Comparison of ENCODE assay signal across 8 mouse cellular contexts in genomic region chr11:119186989-119187799, GRCm38 (mm10). TPM values are rescaled to one million over a fixed set of nuclear protein-coding genes. Genes with fewer than 3 reads are reported as not detected.
DNase-seq lines count a peak whose midpoint lies in the region; ATAC-seq and TF ChIP-seq lines count a peak whose summit lies in the region.

No protein-coding gene starts in this region.

- peaks cover 4% of the 10 kb centered on the region; the same call in 1 of the 2 replicates for H3K4me1 ChIP-seq in intestine, postnatal 0 days (replicated peaks; ENCODE audit: control insufficient read depth, insufficient read depth, low read length)
- H3K4me1 ChIP-seq in limb, embryonic 13.5 days = peaks cover 61% of the 10 kb centered on the region

- H3K4me2 ChIP-seq in intestine, postnatal 0 days (replicated peaks; ENCODE audit: low read depth) = 0 out of 2 replicates have a peak overlapping the region, but pooled peaks have one; percentile 17
- no peak overlapping the region; the same call in 1 of the 2 replicates for H3K4me2 ChIP-seq in limb, embryonic 13.5 days (replicated peaks)
- H3K4me2 ChIP-seq in myocyte (ENCODE audit: low read depth) = peak overlapping the region; percentile 89

- 40% methylated on average over 25 of the region's 25 CpGs for WGBS in intestine, postnatal 0 days
- WGBS in limb, embryonic 13.5 days = 46% methylated on average over 25 of the region's 25 CpGs

- no peaks in the 10 kb centered on the region for H3K9me3 ChIP-seq in intestine, postnatal 0 days (ENCODE audit: control insufficient read depth)
- H3K9me3 ChIP-seq in limb, embryonic 13.5 days = no peaks in the 10 kb centered on the region

- H3K4me3 ChIP-seq in intestine, postnatal 0 days (ENCODE audit: low read depth, low read length) = no peak overlapping the region
- no peak overlapping the region for H3K4me3 ChIP-seq in limb, embryonic 13.5 days
- H3K4me3 ChIP-seq in myocyte = no peak overlapping the region

- no peak overlapping the region for H3ac ChIP-seq in myocyte (ENCODE audit: control insufficient read depth, insufficient read length)

- no peaks in the 10 kb centered on the region for H3K79me2 ChIP-seq in myocyte (ENCODE audit: control insufficient read depth, insufficient read depth)

- peak; percentile 85 for TF ChIP-seq CTCF in intestine, postnatal 0 days (IDR thresholded peaks at IDR 0.05; ENCODE audit: low read depth)

- DNase-seq in 3134 (ENCODE audit: extremely low read depth, insufficient read length, low spot score) (peak; percentile 67), R1 (ENCODE audit: low read depth, low spot score) (peak; percentile 63)
- peak; percentile 64 to 85 for DNase-seq in cerebellum, postnatal 4 days (ENCODE audit: low spot score in 2 of 2)
- DNase-seq in gastrocnemius, postnatal 14 days = peak; percentile 62
- peak; percentile 59 to 86 for DNase-seq in spleen, postnatal 4 days (ENCODE audit: low spot score in 2 of 2)

- peak overlapping the region; percentile 61 for H3K27ac ChIP-seq in intestine, postnatal 0 days (ENCODE audit: low read depth, low read length)
- no peak overlapping the region for H3K27ac ChIP-seq in limb, embryonic 13.5 days

- ATAC-seq in intestine, postnatal 0 days = 0 out of 2 replicates have a peak, but pooled peaks have one; percentile 18
- no peak for ATAC-seq in limb, embryonic 13.5 days (ENCODE audit: low FRiP score, low read depth)

- H3K27me3 ChIP-seq in intestine, postnatal 0 days (replicated peaks; ENCODE audit: control insufficient read depth, insufficient read depth, low read length) = no peaks in the 10 kb centered on the region
- no peaks in the 10 kb centered on the region for H3K27me3 ChIP-seq in limb, embryonic 13.5 days
- no peaks in the 10 kb centered on the region for H3K27me3 ChIP-seq in myocyte (ENCODE audit: control insufficient read depth, insufficient read depth, insufficient read length)

- no peak overlapping the region for H3K9ac ChIP-seq in intestine, postnatal 0 days (ENCODE audit: low read depth, low read length)
- H3K9ac ChIP-seq in limb, embryonic 13.5 days = peak overlapping the region; percentile 31; the same call in 1 of the 2 replicates

- intact Hi-C loops in gastrocnemius, postnatal 14 days (cut with DNase I; ENCODE audit: low total_unique reads) = loop anchor here (10.0 kb wide), 1 partner anchor 102 kb away; the partner anchor contains the start of gene Cbx4

- H3K36me3 ChIP-seq in intestine, postnatal 0 days (ENCODE audit: control insufficient read depth, insufficient read depth) = no peaks in the 10 kb centered on the region
- H3K36me3 ChIP-seq in limb, embryonic 13.5 days = peaks cover 6% of the 10 kb centered on the region; the same call in 1 of the 2 replicates
- H3K36me3 ChIP-seq in myocyte (ENCODE audit: control insufficient read depth, insufficient read depth) = no peaks in the 10 kb centered on the region

- TF ChIP-seq POLR2A in myocyte (IDR thresholded peaks at IDR 0.05; ENCODE audit: insufficient read length, low read depth) = peak; percentile 40

TF ChIP-seq in myocyte, 11 proteins besides CTCF, POLR2A, EP300 and RAD21:
- TF ChIP-seq SRF (IDR thresholded peaks at IDR 0.05; ENCODE audit: control insufficient read depth, insufficient read length, low read depth) = no peak
- TF ChIP-seq MAX (IDR thresholded peaks at IDR 0.05; ENCODE audit: low read depth) = no peak
- no peak for TF ChIP-seq TCF3 (IDR thresholded peaks at IDR 0.05; ENCODE audit: insufficient read length, low read depth)
- TF ChIP-seq MYOD1 (IDR thresholded peaks at IDR 0.05; ENCODE audit: control insufficient read depth in 1 of 3, insufficient read length in 2 of 3, low read depth in 2 of 3) = peak in 2 of 3 experiments; percentile 28 to 62
- TF ChIP-seq MYOG (IDR thresholded peaks at IDR 0.05; ENCODE audit: control insufficient read depth in 1 of 3, insufficient read depth in 1 of 3, insufficient read length in 2 of 3, low read depth in 2 of 3) = peak in 1 of 3 experiments; percentile 72
- TF ChIP-seq CEBPB (IDR thresholded peaks at IDR 0.05; ENCODE audit: insufficient read depth, poor library complexity, severe bottlenecking) = no peak
- TF ChIP-seq TCF12 (IDR thresholded peaks at IDR 0.05; ENCODE audit: insufficient read depth, poor library complexity, severe bottlenecking) = no peak
- TF ChIP-seq E2F4 (IDR thresholded peaks at IDR 0.05; ENCODE audit: insufficient read depth) = no peak
- no peak for TF ChIP-seq REST (IDR thresholded peaks at IDR 0.05; ENCODE audit: insufficient read depth, insufficient read length)
- no peak for TF ChIP-seq USF1 (IDR thresholded peaks at IDR 0.05; ENCODE audit: low read depth)
- TF ChIP-seq POLR2AphosphoS2 (IDR thresholded peaks at IDR 0.05; ENCODE audit: insufficient read length, low read depth) = no peak

RNA-seq across cellular contexts. Expression of gene Tbc1d16, which starts 41.1 kb away (rescaled TPM):
- 10 to 100 TPM; 14.3 to 18.5 TPM for total RNA-seq in gastrocnemius, postnatal 14 days (2021)
- 3.8 and 4.5 TPM in 2 replicates for polyA plus RNA-seq in intestine, postnatal 0 days (2015; fragmentation: Nextera tagmentation; extraction: Ambion mirVana)
- polyA plus RNA-seq in limb, embryonic 13.5 days (2015; fragmentation: Nextera tagmentation; extraction: Ambion mirVana) = 25.1 and 27.2 TPM in 2 replicates
- 8.5 TPM for polyA plus RNA-seq in myocyte (2012; fragmentation: generic; extraction: Trizol)

RNA-seq across cellular contexts. Expression of gene Ccdc40, which starts 41.2 kb away (rescaled TPM):
- not detected for total RNA-seq in gastrocnemius, postnatal 14 days (2021)
- polyA plus RNA-seq in intestine, postnatal 0 days (2015; fragmentation: Nextera tagmentation; extraction: Ambion mirVana) = 1.5 and 1.8 TPM in 2 replicates
- polyA plus RNA-seq in limb, embryonic 13.5 days (2015; fragmentation: Nextera tagmentation; extraction: Ambion mirVana) = 4.8 and 6.8 TPM in 2 replicates
- 0.07 TPM for polyA plus RNA-seq in myocyte (2012; fragmentation: generic; extraction: Trizol)
